Mouse (Mus musculus): ENCODE results near the gene T. TPM values are rescaled to one million over a fixed set of nuclear protein-coding genes. Genes with fewer than 3 reads are reported as not detected.

Gene T
- polyA plus RNA-seq, 1 experiment from 2014 or later, result 1.1 TPM

DNA sequence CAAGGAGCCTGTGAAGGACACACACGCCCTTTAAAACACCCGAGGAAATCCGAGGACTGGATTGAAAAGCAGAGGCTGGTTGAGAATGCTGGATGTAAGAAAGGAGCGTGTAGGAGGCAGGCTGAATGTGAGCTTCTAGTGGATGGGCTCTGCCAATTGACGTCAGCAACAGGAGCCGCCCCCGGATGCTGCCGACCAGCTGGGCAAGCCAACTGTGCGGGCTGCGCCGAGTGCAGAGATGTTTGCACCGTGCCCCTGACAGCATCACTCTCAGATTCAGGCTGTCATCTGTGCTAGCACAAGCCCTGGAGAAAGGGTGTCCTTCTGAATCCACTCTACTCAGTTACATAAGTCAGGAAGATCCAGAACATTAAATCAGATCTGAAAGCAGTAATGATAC, 53.6 kb downstream of the T start:
- Histone ChIP-seq H3K4me2 (ENCODE audit: low read depth, severe bottlenecking) (no peak overlapping the region), H3K27ac (replicated peaks; ENCODE audit: low read depth, low read length) (no peak overlapping the region), H3K27me3 (ENCODE audit: control insufficient read depth, insufficient read depth, low read length) (no peaks in the 10 kb centered on the region), H3K36me3 (ENCODE audit: control insufficient read depth, insufficient read depth, low read length) (no peaks in the 10 kb centered on the region), H3K9ac (ENCODE audit: low read length) (no peak overlapping the region), H3K4me1 (ENCODE audit: control insufficient read depth, insufficient read depth, low read length) (no peaks in the 10 kb centered on the region), H3K9me3 (ENCODE audit: control insufficient read depth, low read length) (no peaks in the 10 kb centered on the region), H3K4me3 (ENCODE audit: low read depth, low read length) (no peak overlapping the region)
- ATAC-seq (ENCODE audit: insufficient number of reproducible peaks, low FRiP score, low TSS enrichment, low read depth) (no peak), DNase-seq (ENCODE audit: low spot score) (no peak)
- WGBS, result 64% methylated on average over 12 of the region's 12 CpGs

- no peaks in the 10 kb centered on the region for H3K9me3 ChIP-seq (ENCODE audit: control insufficient read depth, low read length)
- DNase-seq (ENCODE audit: low spot score) (no peak), ATAC-seq (ENCODE audit: insufficient number of reproducible peaks, low FRiP score, low TSS enrichment, low read depth) (no peak)
- no peaks in the 10 kb centered on the region for H3K4me1 ChIP-seq (ENCODE audit: control insufficient read depth, insufficient read depth, low read length)
- H3K27me3 ChIP-seq (ENCODE audit: control insufficient read depth, insufficient read depth, low read length), result no peaks in the 10 kb centered on the region
- no peak overlapping the region for H3K9ac ChIP-seq (ENCODE audit: low read length)
- no peak overlapping the region for H3K4me2 ChIP-seq (ENCODE audit: low read depth, severe bottlenecking)
- H3K4me3 ChIP-seq (ENCODE audit: low read depth, low read length), result no peak overlapping the region
- 84% methylated on average over 5 of the region's 5 CpGs for WGBS
- H3K36me3 ChIP-seq (ENCODE audit: control insufficient read depth, insufficient read depth, low read length), result no peaks in the 10 kb centered on the region
- no peak overlapping the region for H3K27ac ChIP-seq (replicated peaks; ENCODE audit: low read depth, low read length)
Measured at GRCm38 (mm10) chr17:8490971-8491370, 56.7 kb downstream of the T start.

Other genes with a start within 250 kb of the T start
- gene Ccr6, start 198.4 kb upstream of the T start, polyA plus RNA-seq (2014; fragmentation: Nextera tagmentation; extraction: Ambion mirVana), result not detected in 2 replicates
- gene Mpc1, start 151.5 kb upstream of the T start, polyA plus RNA-seq (2014; fragmentation: Nextera tagmentation; extraction: Ambion mirVana), result 95.1 and 96.4 TPM in 2 replicates
- gene Sft2d1, start 123.3 kb upstream of the T start, polyA plus RNA-seq (2014; fragmentation: Nextera tagmentation; extraction: Ambion mirVana), result 43.0 and 43.4 TPM in 2 replicates
- gene Prr18, start 97.0 kb upstream of the T start, polyA plus RNA-seq (2014; fragmentation: Nextera tagmentation; extraction: Ambion mirVana), result 0.20 and 0.45 TPM in 2 replicates
- gene T2, start 78.4 kb upstream of the T start, polyA plus RNA-seq (2014; fragmentation: Nextera tagmentation; extraction: Ambion mirVana), result 1.2 and 2.1 TPM in 2 replicates
- gene Pde10a, start 90.9 kb downstream of the T start, polyA plus RNA-seq (2014; fragmentation: Nextera tagmentation; extraction: Ambion mirVana), result 0.77 and 1.5 TPM in 2 replicates
- not detected in 2 replicates for gene Gm17087, start 132.5 kb downstream of the T start, polyA plus RNA-seq (2014; fragmentation: Nextera tagmentation; extraction: Ambion mirVana)

Data from limb, embryonic 11.5 days (tissue).